Mouse (Mus musculus): ENCODE results near the gene Arpc2. TPM values are rescaled to one million over a fixed set of nuclear protein-coding genes. Genes with fewer than 3 reads are reported as not detected.

Gene Arpc2
- total and polyA plus RNA-seq, 3 experiments: 108 to 423 (median 141) TPM

- H3K9me3 ChIP-seq (replicated peaks; ENCODE audit: insufficient read depth, low read length): no peaks in the 10 kb centered on the region
- H3K4me1 ChIP-seq (ENCODE audit: control insufficient read depth in 1 of 2, insufficient read depth in 2 of 2, low read length in 2 of 2): no peaks in the 10 kb centered on the region
- H3K27me3 ChIP-seq (ENCODE audit: control insufficient read depth in 1 of 2, insufficient read depth in 2 of 2, low read length in 2 of 2): no peaks in the 10 kb centered on the region
- no peak overlapping the region for H3K9ac ChIP-seq (ENCODE audit: control insufficient read depth, low read depth, low read length, poor library complexity, severe bottlenecking)
- DNase-seq (ENCODE audit: low read depth, low spot score): no peak
- no peak overlapping the region for H3K27ac ChIP-seq (ENCODE audit: control insufficient read depth, low read depth, low read length)
- peaks cover 0 to 30% of the 10 kb centered on the region in 2 experiments; a peak in 2 of 4 replicates for H3K36me3 ChIP-seq (ENCODE audit: control insufficient read depth in 1 of 2, insufficient read depth in 2 of 2, low read length in 2 of 2)
- no peak overlapping the region for H3K4me3 ChIP-seq (ENCODE audit: control insufficient read depth in 1 of 2, insufficient read depth in 1 of 2, low read depth in 2 of 2, low read length in 2 of 2)
- no peaks in the 10 kb centered on the region for H3K79me2 ChIP-seq (ENCODE audit: control insufficient read depth, insufficient read depth, low read length, poor library complexity)
- TF ChIP-seq ETS1 (IDR thresholded peaks at IDR 0.05; ENCODE audit: low read depth, low read length) (no peak), ZKSCAN1 (IDR thresholded peaks at IDR 0.05; ENCODE audit: low read depth, low read length) (no peak), RCOR1 (IDR thresholded peaks at IDR 0.05; ENCODE audit: low read depth, low read length) (no peak), NRF1 (IDR thresholded peaks at IDR 0.05; ENCODE audit: insufficient read depth, low read depth, low read length, poor library complexity, severe bottlenecking) (no peak), POLR2AphosphoS2 (IDR thresholded peaks at IDR 0.05; ENCODE audit: low read length) (no peak), SMC3 (IDR thresholded peaks at IDR 0.05; ENCODE audit: low read depth, low read length) (no peak), POLR2AphosphoS5 (IDR thresholded peaks at IDR 0.05; ENCODE audit: borderline replicate concordance, low read depth, low read length) (no peak), UBTF (IDR thresholded peaks at IDR 0.05; ENCODE audit: borderline replicate concordance, insufficient read depth, low read depth, low read length) (no peak), USF1 (IDR thresholded peaks at IDR 0.05; ENCODE audit: low read depth, low read length) (no peak), MYC (IDR thresholded peaks at IDR 0.05; ENCODE audit: low read depth, low read length) (no peak), CHD1 (IDR thresholded peaks at IDR 0.05; ENCODE audit: low read depth, low read length) (no peak), SIN3A (IDR thresholded peaks at IDR 0.05; ENCODE audit: low read length) (no peak), USF2 (IDR thresholded peaks at IDR 0.05; ENCODE audit: borderline replicate concordance in 1 of 2, insufficient read depth in 1 of 2, low read depth in 1 of 2, low read length in 2 of 2) (no peak), MYB (IDR thresholded peaks at IDR 0.05; ENCODE audit: low read depth, low read length) (no peak), ZNF384 (IDR thresholded peaks at IDR 0.05; ENCODE audit: low read depth, low read length) (no peak), MEF2A (IDR thresholded peaks at IDR 0.05; ENCODE audit: extremely low read depth, insufficient replicate concordance, low read depth, low read length, poor library complexity, severe bottlenecking) (no peak), GATA1 (IDR thresholded peaks at IDR 0.05; ENCODE audit: low read depth, low read length) (no peak), HCFC1 (IDR thresholded peaks at IDR 0.05; ENCODE audit: low read depth, low read length) (no peak)
These were observed 26.6 kb downstream of the Arpc2 start for GRCm38 (mm10) chr1:74262510-74262909.

DNA sequence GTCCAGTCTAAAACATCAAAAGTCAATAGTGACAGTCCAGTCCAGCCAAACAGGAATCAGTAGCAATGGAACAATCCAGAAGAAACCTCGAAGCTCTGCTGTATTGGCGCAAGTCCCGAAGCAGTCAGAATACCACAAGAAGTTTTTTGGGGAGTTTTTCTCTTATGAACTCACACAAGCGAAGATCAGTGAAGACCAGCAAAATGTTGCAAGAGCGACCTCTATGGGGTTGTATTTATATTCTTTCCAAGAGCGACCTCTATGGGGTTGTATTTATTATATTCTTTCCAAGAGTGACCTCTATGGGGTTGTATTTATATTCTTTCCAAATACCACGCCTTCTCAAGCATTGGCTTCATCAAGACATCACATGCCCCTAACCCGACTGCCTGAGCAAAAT is 32.9 kb downstream of the Arpc2 start:
- H3K27me3 ChIP-seq (ENCODE audit: control insufficient read depth in 1 of 2, insufficient read depth in 2 of 2, low read length in 2 of 2): no peaks in the 10 kb centered on the region
- no peak overlapping the region for H3K4me3 ChIP-seq (ENCODE audit: control insufficient read depth in 1 of 2, insufficient read depth in 1 of 2, low read depth in 2 of 2, low read length in 2 of 2)
- H3K36me3 ChIP-seq (ENCODE audit: control insufficient read depth in 1 of 2, insufficient read depth in 2 of 2, low read length in 2 of 2): peaks cover 0 to 5% of the 10 kb centered on the region in 2 experiments; a peak in 1 of 4 replicates
- no peaks in the 10 kb centered on the region for H3K9me3 ChIP-seq (replicated peaks; ENCODE audit: insufficient read depth, low read length)
- H3K4me1 ChIP-seq (ENCODE audit: control insufficient read depth in 1 of 2, insufficient read depth in 2 of 2, low read length in 2 of 2): no peaks in the 10 kb centered on the region
- no peaks in the 10 kb centered on the region for H3K79me2 ChIP-seq (ENCODE audit: control insufficient read depth, insufficient read depth, low read length, poor library complexity)
- H3K27ac ChIP-seq (ENCODE audit: control insufficient read depth, low read depth, low read length): no peak overlapping the region
- no peak for DNase-seq (ENCODE audit: low read depth, low spot score)
- TF ChIP-seq USF2 (IDR thresholded peaks at IDR 0.05; ENCODE audit: borderline replicate concordance in 1 of 2, insufficient read depth in 1 of 2, low read depth in 1 of 2, low read length in 2 of 2) (no peak), CTCF (IDR thresholded peaks at IDR 0.05 in 2 of 3, conservative IDR thresholded peaks at IDR 0.05 in 1 of 3; ENCODE audit: control insufficient read depth in 1 of 3, insufficient read depth in 1 of 3, low read depth in 2 of 3, low read length in 3 of 3, poor library complexity in 1 of 3, severe bottlenecking in 1 of 3) (peak in 1 of 3 experiments; percentile 46; a peak in 2 of 6 replicates), MAX (IDR thresholded peaks at IDR 0.05; ENCODE audit: low read length) (no peak), BHLHE40 (IDR thresholded peaks at IDR 0.05; ENCODE audit: borderline replicate concordance, low read depth, low read length) (no peak), EP300 (IDR thresholded peaks at IDR 0.05; ENCODE audit: low read depth in 1 of 2, low read length in 2 of 2) (no peak), RAD21 (IDR thresholded peaks at IDR 0.05; ENCODE audit: low read depth, low read length) (peak; percentile 11), JUND (IDR thresholded peaks at IDR 0.05; ENCODE audit: low read depth, low read length) (no peak), ZKSCAN1 (IDR thresholded peaks at IDR 0.05; ENCODE audit: low read depth, low read length) (no peak), USF1 (IDR thresholded peaks at IDR 0.05; ENCODE audit: low read depth, low read length) (no peak), ELF1 (IDR thresholded peaks at IDR 0.05; ENCODE audit: low read depth, low read length) (no peak), TCF12 (IDR thresholded peaks at IDR 0.05; ENCODE audit: low read depth, low read length) (no peak), NELFE (IDR thresholded peaks at IDR 0.05; ENCODE audit: low read depth, low read length) (no peak)
- H3K9ac ChIP-seq (ENCODE audit: control insufficient read depth, low read depth, low read length, poor library complexity, severe bottlenecking): no peak overlapping the region

Data from MEL (cell line).